Mouse (Mus musculus) kidney, postnatal 4 days (tissue): ENCODE measurements around the gene Mapkbp1.

Experiments
- DNase-seq, 2 experiments: peaks; one replicate each; pipeline ENCODE4 v3.0.0; 2021; ENCODE audit warnings: mixed read lengths in 2 of 2

The Mapkbp1 gene

GRCm38 (mm10) chr2:119972537-119972879, at the start of gene Mapkbp1:
Mapkbp1 (plus strand) TSS chr2:119972699.
- no peak for DNase-seq

DNA sequence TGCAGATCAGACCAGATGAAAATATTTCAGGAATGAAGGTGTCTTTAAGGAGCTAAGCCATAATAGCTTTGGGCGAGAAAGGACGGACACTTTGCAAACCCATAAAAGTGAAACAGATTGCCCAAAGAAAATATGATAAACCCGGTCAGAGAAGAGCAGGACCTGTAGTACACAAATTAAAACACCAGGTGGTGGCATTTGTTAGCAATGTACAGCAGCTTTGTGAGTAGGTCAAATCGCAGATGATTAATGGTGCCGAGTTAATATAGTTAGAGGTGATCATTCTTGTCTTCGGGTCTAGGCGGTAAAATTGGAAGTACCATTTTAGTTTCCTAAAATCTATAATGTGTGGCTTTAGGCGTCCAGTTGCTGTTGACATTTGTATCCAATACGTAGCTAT, 1.9 kb upstream of the Mapkbp1 start:
- DNase-seq = peak; percentile 34 to 58

GRCm38 (mm10) chr2:119971316-119971715, 1.2 kb upstream of the Mapkbp1 start:
- no peak for DNase-seq

DNA sequence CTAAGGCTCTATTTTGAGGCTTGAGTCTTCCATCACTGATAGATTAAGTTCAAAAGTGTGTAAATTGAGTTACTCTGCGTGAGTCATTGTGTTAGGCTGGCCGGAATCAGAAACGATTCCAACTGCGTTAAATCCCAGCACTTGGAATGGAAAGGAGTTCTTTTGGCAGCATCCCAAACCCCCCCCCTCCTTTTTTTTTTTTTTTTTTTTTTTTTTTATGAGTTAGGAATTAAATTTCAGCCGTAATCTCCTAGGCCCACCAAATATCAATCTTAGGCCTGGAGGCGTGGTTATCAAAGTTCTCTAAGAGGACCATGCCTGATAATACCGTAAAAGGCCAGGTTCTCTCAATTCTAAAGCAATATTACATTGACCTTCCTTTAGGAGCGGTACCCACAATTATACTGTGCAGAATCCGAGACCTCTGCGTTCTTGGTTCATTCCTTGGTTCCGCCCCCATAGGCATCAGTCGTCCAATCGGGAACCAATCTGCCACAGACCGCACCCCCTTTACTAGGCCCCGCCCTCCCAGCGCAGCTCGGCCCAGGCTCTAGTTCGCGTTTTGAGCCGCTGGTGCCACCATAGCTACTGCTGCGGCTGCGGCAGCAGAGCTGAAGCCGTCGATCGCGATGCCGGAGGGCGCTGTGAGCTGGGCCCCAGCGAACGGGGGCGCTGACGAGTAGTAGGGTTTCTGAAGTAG, 512 bp upstream of the Mapkbp1 start:
- peak; percentile 97 to 98 for DNase-seq

DNA sequence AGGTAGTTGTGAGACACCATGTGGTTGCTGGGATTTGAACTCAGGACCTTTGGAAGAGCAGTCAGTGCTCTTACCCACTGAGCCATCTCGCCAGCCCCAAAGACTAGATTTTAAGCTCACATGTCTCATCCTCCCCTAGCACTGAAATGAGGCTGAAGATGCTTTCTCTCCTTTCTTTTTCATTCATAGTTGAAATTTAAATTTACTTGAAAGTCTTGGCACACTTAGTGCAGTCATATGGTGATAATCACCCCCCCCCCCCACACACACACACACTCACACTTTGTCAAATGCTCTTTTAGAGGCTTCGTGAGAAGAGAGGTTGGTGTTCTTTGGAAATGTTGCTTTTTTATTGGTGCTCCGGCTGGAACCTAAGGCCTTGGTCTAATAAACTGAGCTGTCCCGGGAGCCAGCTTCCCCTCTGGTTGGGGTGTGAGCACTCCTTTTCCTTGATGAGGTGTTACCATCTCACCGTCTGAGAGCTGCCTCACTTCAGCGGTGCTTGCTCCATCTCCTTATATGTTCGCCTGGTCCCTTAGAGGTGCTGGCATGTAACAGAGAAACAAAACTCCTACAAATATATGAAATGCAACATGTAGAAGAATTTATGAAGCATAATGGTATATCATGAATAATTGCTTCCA, 8.0 kb downstream of the Mapkbp1 start:
- DNase-seq = no peak

GRCm38 (mm10) chr2:119981631-119982030, 9.1 kb downstream of the Mapkbp1 start:
- no peak for DNase-seq

DNA sequence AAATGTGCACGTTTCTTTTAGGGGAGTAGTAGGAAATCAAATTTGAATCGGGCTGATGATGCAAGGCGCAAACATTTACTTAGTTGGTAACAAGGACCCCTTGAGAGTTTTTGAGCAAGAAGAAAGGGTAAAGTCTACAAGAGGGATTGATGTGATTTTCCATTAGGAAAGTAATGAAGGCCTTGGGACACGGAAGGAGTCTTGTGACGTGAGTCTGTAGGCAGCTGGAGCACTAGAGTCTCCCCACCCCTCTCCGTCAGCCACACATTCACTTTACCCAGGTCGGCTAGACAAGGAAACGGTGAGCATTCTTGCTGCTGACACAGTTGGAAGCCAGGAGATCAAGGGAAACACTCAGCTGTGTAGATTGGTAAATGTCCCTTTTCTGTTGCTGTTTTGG, 13.4 kb downstream of the Mapkbp1 start:
- no peak for DNase-seq

GRCm38 (mm10) chr2:119986369-119986768, 13.9 kb downstream of the Mapkbp1 start:
- no peak for DNase-seq

- no peak for DNase-seq
Measured at GRCm38 (mm10) chr2:119987441-119987840, 14.9 kb downstream of the Mapkbp1 start.

DNA sequence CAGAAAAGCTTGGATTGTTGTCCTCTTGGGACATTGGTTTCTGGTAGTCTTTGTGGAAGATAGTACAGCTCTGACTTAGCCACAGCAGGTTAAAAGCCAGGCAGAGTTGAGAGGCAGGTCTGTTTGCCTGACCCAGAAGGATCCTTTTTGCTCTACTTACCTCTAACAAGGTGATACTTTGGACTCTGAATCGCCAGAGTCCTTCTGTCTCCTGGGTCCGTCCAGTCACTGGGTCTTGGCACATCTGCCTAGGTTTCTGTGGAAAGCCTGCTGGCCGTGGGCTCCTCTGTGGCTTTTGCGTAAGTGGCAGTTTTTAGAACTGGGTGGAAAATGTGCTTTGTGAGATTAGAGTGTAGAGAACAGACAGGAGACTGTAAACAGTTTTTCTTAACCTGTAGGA, 16.5 kb downstream of the Mapkbp1 start:
- no peak for DNase-seq

GRCm38 (mm10) chr2:119990881-119991280, 18.4 kb downstream of the Mapkbp1 start:
- DNase-seq = no peak

DNA sequence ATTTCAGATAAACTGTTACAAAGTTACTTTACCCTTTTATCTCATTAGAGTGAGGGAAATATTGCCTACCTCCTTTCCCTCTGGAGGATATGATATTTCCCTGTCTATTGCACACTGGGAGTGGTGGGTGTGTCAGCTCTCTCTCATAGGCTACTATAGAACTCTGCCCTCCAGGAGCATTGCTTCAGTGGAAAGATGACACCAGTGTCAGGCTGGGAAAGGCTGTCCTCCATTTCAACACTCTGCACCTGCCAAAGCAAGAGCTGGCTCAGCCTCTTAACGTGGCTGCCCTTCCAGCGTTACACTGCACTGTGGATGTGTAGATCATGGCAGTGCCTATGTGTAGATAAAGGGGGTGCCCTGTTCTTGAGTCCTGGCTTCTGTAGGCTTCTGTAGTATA, 19.9 kb downstream of the Mapkbp1 start:
- no peak for DNase-seq

DNA sequence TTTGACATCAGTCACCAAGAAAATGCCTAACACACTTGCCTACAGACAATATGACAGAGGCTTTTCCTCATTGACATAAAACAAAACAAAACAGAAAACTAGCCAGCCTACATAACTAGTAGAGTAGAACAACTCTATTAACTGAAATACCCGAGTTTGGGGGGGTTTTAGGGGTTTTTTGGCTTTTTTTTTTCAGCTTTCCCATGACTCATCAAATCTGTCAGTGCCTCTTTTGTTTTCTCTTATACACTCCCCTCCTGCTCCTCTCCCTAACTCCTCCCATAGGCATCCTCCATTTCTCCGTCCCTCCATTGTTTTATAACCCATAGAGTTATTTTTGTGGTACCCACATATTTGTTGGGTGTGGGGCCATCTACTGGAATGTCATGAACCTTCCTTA, 21.0 kb downstream of the Mapkbp1 start:
- DNase-seq = no peak

DNA sequence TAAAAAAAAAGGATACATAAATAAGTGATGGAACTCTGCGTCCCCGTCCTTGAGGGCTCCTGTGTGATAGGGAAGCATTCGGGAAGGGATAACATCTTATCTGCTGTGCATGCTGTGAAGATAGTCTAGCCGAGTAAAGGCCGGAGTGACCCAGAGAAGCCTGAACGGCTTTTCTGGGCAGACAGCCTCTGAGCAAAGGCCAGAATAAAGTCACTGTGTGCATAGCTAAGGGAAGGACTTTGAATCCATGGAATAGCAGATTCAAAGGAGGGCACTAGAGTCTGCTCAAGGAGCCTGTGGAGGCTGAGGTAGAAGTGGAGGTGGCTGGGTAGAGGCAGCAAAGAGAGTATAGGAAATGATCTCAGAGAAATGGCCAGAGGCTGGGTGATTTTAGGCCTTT, 22.3 kb downstream of the Mapkbp1 start:
- no peak for DNase-seq

DNA sequence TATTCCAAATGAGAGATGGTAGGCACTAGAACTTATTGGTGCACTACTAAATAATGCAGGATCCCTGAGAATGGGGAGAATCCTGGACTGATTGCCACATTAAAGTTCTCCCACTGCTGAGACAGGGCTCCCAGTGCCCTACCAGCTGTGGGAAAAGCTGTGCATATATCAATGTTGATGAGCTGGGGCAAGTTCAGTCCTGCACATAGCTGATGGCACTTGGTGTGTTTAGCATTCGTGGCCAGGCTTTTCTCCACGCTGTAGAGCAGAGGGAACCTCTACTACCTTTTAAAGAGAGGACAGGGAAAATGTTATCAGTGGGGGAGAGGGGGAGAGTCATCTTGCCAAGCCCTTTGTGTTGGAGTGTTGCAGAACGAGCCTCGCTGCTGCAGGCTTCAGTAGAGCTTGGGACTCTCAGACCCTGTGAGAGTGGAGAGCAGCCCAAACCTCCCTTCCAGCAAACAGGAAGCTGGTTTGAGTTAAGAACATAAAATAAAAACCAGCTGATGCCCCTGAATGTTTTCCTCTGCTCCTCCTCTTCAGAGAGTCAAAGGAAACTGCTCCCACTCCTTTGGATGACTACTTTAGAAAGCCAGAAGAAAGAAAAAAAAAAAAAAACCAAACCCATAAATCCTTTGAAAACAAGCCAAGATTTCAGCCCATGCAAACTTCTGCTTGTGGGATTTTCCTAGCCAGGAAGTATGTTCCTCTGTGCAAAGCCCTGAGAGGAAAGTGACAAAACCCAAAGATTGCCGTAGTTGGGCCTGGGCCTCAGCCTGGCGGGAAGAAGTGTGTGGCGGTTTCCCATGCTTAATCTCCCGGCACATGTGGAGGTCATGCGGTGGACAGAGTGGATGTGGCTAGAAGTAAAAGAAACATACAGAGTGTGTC, 23.1 kb downstream of the Mapkbp1 start:
- DNase-seq = peak; percentile 53 to 61

DNA sequence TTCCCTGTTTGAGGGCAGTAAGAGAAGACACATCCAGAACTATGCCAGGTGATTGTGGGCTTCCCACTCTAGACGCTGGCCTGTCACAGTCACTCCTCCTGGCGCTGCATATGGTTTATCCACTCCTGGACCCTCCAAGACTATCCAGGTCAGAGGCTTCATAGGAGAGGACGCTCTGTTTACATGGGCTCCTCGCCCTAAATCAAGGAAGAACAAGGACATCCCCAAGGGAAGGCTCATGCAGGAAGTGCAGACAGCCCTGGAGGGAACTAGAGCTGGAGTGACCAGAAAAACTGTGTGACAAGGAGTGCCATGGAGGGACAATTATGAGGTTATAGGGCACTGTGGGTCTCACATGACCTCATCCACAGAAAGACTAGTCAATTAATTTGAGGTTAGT, 24.9 kb downstream of the Mapkbp1 start:
- no peak for DNase-seq

DNA sequence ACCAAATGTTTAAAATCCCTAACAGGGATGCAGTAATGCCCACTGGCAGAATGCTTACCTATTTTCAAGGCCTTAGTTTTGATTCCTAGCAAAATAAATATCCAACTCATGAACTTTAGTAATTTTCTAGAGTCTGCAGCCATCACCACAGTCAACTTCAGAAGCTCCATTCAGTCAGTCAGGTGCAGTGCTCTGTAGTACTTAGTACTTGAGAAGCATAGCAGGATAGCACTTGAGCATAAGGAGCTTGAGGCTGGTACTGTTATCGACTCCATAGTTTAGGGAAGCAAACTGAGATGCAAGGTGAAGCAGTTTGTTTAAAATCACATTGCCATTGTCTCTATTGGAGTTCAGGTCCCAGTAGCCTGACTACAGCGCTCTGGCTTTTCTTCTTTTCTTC, 27.2 kb downstream of the Mapkbp1 start:
- DNase-seq = no peak

GRCm38 (mm10) chr2:120000882-120001584, 28.5 kb downstream of the Mapkbp1 start:
- DNase-seq = peak; percentile 39 to 61

DNA sequence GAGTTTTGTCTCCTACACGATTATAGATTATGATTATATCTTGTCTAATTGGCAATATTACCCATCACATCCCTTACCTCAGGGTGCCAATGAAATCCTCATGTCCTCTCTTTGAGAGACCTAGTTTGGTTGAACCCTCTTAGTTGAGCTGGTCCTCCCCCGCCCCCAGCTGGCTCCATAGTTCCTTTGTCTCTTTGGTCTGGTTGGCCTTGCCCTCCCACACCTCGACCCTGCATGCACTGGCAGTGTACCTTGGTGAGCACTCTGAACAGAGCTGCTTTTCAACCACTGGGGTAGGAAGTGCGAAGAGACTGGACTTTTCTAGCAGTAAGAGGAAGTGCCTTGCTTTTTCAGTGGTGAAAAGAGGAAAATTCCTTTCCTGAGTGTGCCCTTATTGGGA, 29.5 kb downstream of the Mapkbp1 start:
- peak in 1 of 2 experiments; percentile 40 for DNase-seq

DNA sequence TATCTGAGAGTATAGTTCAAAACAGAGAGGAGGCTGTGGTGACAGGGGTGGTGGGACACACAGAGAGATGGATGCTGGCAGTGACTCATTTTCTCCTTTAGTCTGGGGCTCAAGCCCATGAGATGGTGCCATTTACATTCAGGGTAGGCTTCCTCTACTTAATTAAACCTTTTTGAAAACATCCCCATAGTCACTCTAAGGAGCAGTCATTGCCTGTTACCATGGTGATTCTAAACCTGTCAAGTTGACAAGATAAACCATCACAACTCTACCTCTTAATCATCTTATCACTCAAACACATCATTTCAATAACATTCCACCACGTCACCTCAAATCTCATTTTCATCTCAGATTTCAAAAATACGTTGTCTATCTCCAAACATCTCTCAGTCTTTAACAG, 31.5 kb downstream of the Mapkbp1 start:
- DNase-seq = no peak

GRCm38 (mm10) chr2:120006696-120007095, 34.2 kb downstream of the Mapkbp1 start:
- DNase-seq = no peak

- no peak for DNase-seq
Measured at GRCm38 (mm10) chr2:120007680-120008210, 35.2 kb downstream of the Mapkbp1 start.

- peak in 1 of 2 experiments; percentile 45 for DNase-seq
Measured at GRCm38 (mm10) chr2:120008672-120009071, 36.2 kb downstream of the Mapkbp1 start.
